Mouse (Mus musculus) liver, embryonic 14.5 days (tissue): ENCODE measurements around the gene Nrg3. TPM values are rescaled to one million over a fixed set of nuclear protein-coding genes. Genes with fewer than 3 reads are reported as not detected.

ENCODE experiments used
- ATAC-seq: fragments of 200-750 bp; cut with Nextera tagmentation; 2 replicates; pipeline ENCODE4 v1.8.0; 2017; ENCODE audit warnings: moderate number of reproducible peaks, mild to moderate bottlenecking, moderate library complexity; ENCODE audit not compliant: insufficient read depth
- DNase-seq, 3 experiments: peaks; one replicate each; pipeline ENCODE4 v3.0.0-alpha.2; 2012 to 2013; ENCODE audit warnings: low read depth in 3 of 3, low spot score in 3 of 3
- H3K27ac ChIP-seq: fragments of 300-500 bp; sonication (generic); 2 replicates; pipeline ENCODE4 v1.5.1; 2014; ENCODE audit warnings: moderate library complexity, mild to moderate bottlenecking, control low read depth, inconsistent platforms
- H3K27me3 ChIP-seq: fragments of 300-500 bp; sonication (generic); 2 replicates; pipeline ENCODE4 v1.6.1; 2014; ENCODE audit warnings: mild to moderate bottlenecking, low read length, moderate library complexity; ENCODE audit not compliant: control insufficient read depth, insufficient read depth
- H3K36me3 ChIP-seq: fragments of 300-500 bp; sonication (generic); replicated peaks from 2 replicates; pipeline ENCODE4 v1.6.1; 2014; ENCODE audit warnings: low read depth; ENCODE audit not compliant: control insufficient read depth, insufficient read depth
- H3K4me1 ChIP-seq, 2 experiments: fragments of 200-500 bp in 1 of 2; fragments of 300-500 bp in 1 of 2; sonication (generic) in 1 of 2; replicated peaks; 2 replicates each; pipeline ENCODE4 v1.6.1; 2012 to 2014; ENCODE audit warnings: antibody characterized with exemption in 1 of 2, inconsistent platforms in 1 of 2, low read length in 1 of 2; ENCODE audit not compliant: control insufficient read depth in 2 of 2, insufficient read depth in 2 of 2
- H3K4me2 ChIP-seq: fragments of 300-500 bp; sonication (generic); 2 replicates; pipeline ENCODE4 v1.6.1; 2014; ENCODE audit warnings: low read depth, mild to moderate bottlenecking, control low read depth, moderate library complexity
- H3K4me3 ChIP-seq, 2 experiments: fragments of 200-500 bp in 1 of 2; fragments of 300-500 bp in 1 of 2; sonication (generic) in 1 of 2; 2 replicates each; pipeline ENCODE4 v1.5.1; 2012 to 2014; ENCODE audit warnings: low read depth in 2 of 2, low read length in 2 of 2, mild to moderate bottlenecking in 2 of 2, control low read depth in 1 of 2, inconsistent platforms in 1 of 2, moderate library complexity in 1 of 2; ENCODE audit not compliant: insufficient read depth in 1 of 2
- H3K9ac ChIP-seq: fragments of 300-500 bp; sonication (generic); replicated peaks from 2 replicates; pipeline ENCODE4 v1.6.1; 2014; ENCODE audit warnings: mild to moderate bottlenecking, control low read depth, moderate library complexity
- H3K9me3 ChIP-seq: fragments of 300-500 bp; sonication (generic); 2 replicates; pipeline ENCODE4 v1.6.1; 2016; ENCODE audit warnings: low read length, mixed read lengths; ENCODE audit not compliant: control insufficient read depth
- CTCF ChIP-seq: IDR thresholded peaks from 2 replicates; pipeline ENCODE4 v1.5.1; 2016; ENCODE audit warnings: antibody characterized with exemption, low read depth, control low read depth
- EP300 ChIP-seq: IDR thresholded peaks from 2 replicates; pipeline ENCODE4 v1.6.1; 2016; ENCODE audit warnings: antibody characterized with exemption, low read depth
- WGBS: fragments of 180-500 bp; shearing (Covaris S2); extraction: QIAGEN DNeasy Blood & Tissue Kit; methylation state at CpG from one replicate; pipeline ENCODE4 v1.1.7; 2014; ENCODE audit not compliant: insufficient replicate concordance; 5-methylcytosine and 5-hydroxymethylcytosine counted together
- polyA plus RNA-seq, 2 experiments: library from polyadenylated mRNA; depleted of rRNA in 1 of 2; stranded (reverse) in 1 of 2; unstranded in 1 of 2; fragments of >200 nt; fragmentation: Nextera tagmentation in 1 of 2; extraction: Ambion mirVana in 1 of 2; gene quantifications; 2 replicates each; pipeline versions ENCODE4 v1.2.1 to v1.2.3; 2012 to 2014

Gene Nrg3
- polyA plus RNA-seq, 2 experiments: not detected

DNA sequence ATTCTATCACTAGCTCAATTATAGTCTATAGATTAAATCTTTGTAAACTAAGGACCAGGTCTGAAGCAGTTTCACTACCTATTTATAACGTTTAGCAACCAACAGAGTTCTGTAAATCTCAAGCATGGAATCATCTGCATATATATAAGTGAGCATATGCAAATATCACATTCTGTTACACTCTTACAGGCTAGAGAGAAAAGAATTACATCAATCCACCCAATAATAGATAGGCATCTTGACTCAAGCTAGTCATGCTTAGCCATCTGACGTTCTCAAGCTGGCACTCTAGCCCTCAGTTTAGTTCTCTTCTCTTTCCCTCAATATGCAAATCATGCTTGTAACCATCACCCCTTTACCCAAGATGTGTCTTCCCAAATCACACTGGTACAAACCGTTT, 835.8 kb downstream of the Nrg3 start:
- Histone ChIP-seq H3K4me2 (no peak overlapping the region), H3K27ac (no peak overlapping the region), H3K9me3 (no peaks in the 10 kb centered on the region), H3K4me1 (no peaks in the 10 kb centered on the region), H3K9ac (no peak overlapping the region), H3K4me3 (no peak overlapping the region), H3K27me3 (no peaks in the 10 kb centered on the region), H3K36me3 (no peaks in the 10 kb centered on the region)
- DNase-seq (no peak), ATAC-seq (no peak)
- TF ChIP-seq EP300: no peak
- no peak for TF ChIP-seq CTCF
- WGBS: 42% methylated on average over 3 of the region's 3 CpGs

DNA sequence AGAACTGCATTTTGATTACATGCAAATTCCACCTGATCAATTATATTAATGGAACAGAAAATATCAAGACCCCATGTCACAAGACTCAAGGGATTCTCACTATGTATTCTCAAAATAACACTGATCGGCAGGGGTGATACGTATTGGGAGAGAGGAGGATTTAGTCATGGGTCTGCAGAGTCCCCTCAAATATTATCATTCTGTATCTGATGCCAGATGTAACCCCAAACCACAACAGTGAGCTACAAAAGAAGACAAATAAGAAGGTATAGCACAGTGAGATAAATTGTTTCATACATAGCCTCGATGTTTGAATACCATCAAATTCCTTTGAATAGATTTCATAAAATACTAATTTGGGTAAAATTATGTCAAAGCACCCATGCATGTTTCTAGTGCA, 842.8 kb downstream of the Nrg3 start:
- no peaks in the 10 kb centered on the region for H3K36me3 ChIP-seq
- no peak overlapping the region for H3K27ac ChIP-seq
- H3K4me1 ChIP-seq: no peaks in the 10 kb centered on the region
- no peak for DNase-seq
- no peaks in the 10 kb centered on the region for H3K27me3 ChIP-seq
- 59% methylated on average over 3 of the region's 3 CpGs for WGBS
- H3K9me3 ChIP-seq: no peaks in the 10 kb centered on the region
- H3K4me2 ChIP-seq: no peak overlapping the region
- TF ChIP-seq CTCF (no peak), EP300 (no peak)
- no peak overlapping the region for H3K9ac ChIP-seq
- H3K4me3 ChIP-seq: no peak overlapping the region
- no peak for ATAC-seq

DNA sequence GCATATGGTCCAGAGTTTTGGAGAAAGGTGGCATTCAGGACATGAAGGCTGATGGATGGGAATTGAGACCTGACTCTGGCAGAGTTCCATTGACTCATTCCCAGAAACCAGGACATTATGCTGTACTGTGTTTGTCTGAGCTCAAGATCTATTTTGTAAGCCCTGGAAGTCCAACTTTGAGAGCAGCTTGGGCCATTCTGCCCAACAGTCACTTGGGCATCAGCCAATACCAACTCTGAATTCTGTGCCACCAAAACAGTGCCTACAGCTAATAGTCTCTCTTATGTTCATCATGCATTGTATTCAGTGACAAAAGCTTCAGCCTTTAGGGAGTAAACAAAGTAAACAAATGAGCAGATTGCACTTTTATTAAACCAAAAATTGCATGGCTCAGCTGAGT, 843.2 kb downstream of the Nrg3 start:
- H3K4me3 ChIP-seq: no peak overlapping the region
- H3K4me2 ChIP-seq: no peak overlapping the region
- H3K9me3 ChIP-seq: no peaks in the 10 kb centered on the region
- H3K4me1 ChIP-seq: no peaks in the 10 kb centered on the region
- no peak for DNase-seq
- no peak overlapping the region for H3K27ac ChIP-seq
- H3K9ac ChIP-seq: no peak overlapping the region
- TF ChIP-seq EP300 (no peak), CTCF (no peak)
- no peaks in the 10 kb centered on the region for H3K36me3 ChIP-seq
- no peaks in the 10 kb centered on the region for H3K27me3 ChIP-seq
- ATAC-seq: no peak

GRCm38 (mm10) chr14:38628862-38629619, 843.8 kb downstream of the Nrg3 start:
- Histone ChIP-seq H3K4me3 (no peak overlapping the region), H3K36me3 (no peaks in the 10 kb centered on the region), H3K4me1 (no peaks in the 10 kb centered on the region), H3K9me3 (no peaks in the 10 kb centered on the region), H3K27ac (no peak overlapping the region), H3K4me2 (no peak overlapping the region), H3K9ac (no peak overlapping the region), H3K27me3 (no peaks in the 10 kb centered on the region)
- 35% methylated on average over 2 of the region's 2 CpGs for whole genome bisulfite sequencing
- no peak for ATAC-seq
- no peak for TF ChIP-seq CTCF
- no peak for TF ChIP-seq EP300
- DNase-seq: no peak

GRCm38 (mm10) chr14:38616969-38617368, 855.9 kb downstream of the Nrg3 start:
- Histone ChIP-seq H3K4me3 (no peak overlapping the region), H3K27ac (no peak overlapping the region), H3K4me1 (no peaks in the 10 kb centered on the region), H3K36me3 (no peaks in the 10 kb centered on the region), H3K27me3 (no peaks in the 10 kb centered on the region), H3K9ac (no peak overlapping the region), H3K4me2 (no peak overlapping the region), H3K9me3 (no peaks in the 10 kb centered on the region)
- TF ChIP-seq CTCF: no peak
- TF ChIP-seq EP300: no peak
- ATAC-seq (no peak), DNase-seq (no peak)
